Mouse (Mus musculus) megakaryocyte, embryonic 14.5 days (primary cell): Measurements from ENCODE around the gene Bpifc.

Experiments
- FLI1 ChIP-seq: IDR thresholded peaks from 2 replicates; pipeline ENCODE4 v1.6.1; 2012; ENCODE audit warnings: low read length, inconsistent platforms, mixed read lengths
- GATA1 ChIP-seq: IDR thresholded peaks from 3 replicates; pipeline ENCODE4 v1.6.1; 2012; ENCODE audit warnings: mixed read lengths, low read length, inconsistent platforms, borderline replicate concordance

GRCm38 (mm10) chr10:86021408-86021748 lies 9.7 kb upstream of the Bpifc start:
- no peak for TF ChIP-seq GATA1
- no peak for TF ChIP-seq FLI1
